Mouse (Mus musculus): Measurements from ENCODE around the gene Slc17a7.

DNA sequence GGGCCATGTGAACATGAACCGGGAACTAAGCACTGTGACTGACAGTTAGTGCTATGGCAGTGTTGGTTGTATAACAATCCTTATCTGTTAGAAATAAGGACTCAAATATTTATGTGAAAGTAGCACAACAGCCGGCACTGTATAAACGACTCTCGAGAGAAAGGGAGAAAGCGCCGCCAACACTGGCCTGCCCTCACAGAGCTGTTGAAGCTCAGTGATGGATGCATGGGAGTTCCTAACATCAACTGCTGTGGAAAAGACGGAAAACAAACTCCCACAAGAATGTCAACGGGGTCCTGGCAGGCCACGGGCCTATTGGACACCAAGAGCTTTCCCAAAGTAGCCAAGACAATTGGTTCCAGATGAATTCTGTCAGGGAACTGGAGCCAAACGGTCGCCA lies 12.4 kb upstream of the Slc17a7 start:
- no peak for TF ChIP-seq POLR2A (IDR thresholded peaks at IDR 0.05; ENCODE audit: low read depth, low read length)
- TF ChIP-seq CTCF (IDR thresholded peaks at IDR 0.05; ENCODE audit: extremely low read depth, insufficient read depth, insufficient read length, insufficient replicate concordance), result no peak

All from spleen, adult 2 months (tissue).